Mouse (Mus musculus) adrenal gland, postnatal 10 days (tissue): ENCODE results near the gene Rgsl1. TPM values are rescaled to one million over a fixed set of nuclear protein-coding genes. Genes with fewer than 3 reads are reported as not detected.
"Not testable (repeated sequence)": the region's sequence is repeated elsewhere in the genome, so short reads cannot be mapped to it uniquely, and the experiment has no call there.

Experiments
- DNase-seq: peaks from one replicate; pipeline ENCODE4 v3.0.0; 2021; ENCODE audit warnings: mixed read lengths
- total RNA-seq, 2 experiments: library from RNA; stranded (reverse); gene quantifications; 2 replicates each; pipeline ENCODE4 v1.2.3; 2021

Gene Rgsl1
- total RNA-seq, 2 experiments from 2014 or later = 0.12 TPM; not detected in 1

DNA sequence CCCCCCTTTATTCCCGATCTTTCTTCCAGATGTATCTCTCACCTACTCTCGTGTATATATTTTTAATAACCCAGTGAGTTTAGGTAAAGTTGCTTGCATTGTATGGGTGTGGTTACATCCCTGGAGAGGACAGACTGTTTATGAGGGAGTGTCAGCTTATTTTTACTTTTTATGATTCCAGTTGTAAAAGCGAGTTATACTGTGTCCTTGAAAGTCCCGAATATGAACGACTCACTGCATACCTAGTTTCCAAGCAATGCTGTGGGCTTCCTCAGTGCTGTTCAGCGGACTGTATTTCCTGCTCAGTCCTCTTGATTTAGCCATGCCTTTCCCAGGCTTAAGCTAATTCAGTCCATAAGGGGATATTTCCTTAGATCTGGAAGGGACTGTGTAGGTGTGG lies 68.8 kb downstream of the Rgsl1 start:
- DNase-seq = no peak

- no peak for DNase-seq
These were observed 73.2 kb downstream of the Rgsl1 start for GRCm38 (mm10) chr1:153770776-153771167.

GRCm38 (mm10) chr1:153769998-153770775 lies 73.8 kb downstream of the Rgsl1 start:
- no peak for DNase-seq

- not testable (repeated sequence) for DNase-seq
These were observed 74.4 kb downstream of the Rgsl1 start for GRCm38 (mm10) chr1:153769571-153769970.

DNA sequence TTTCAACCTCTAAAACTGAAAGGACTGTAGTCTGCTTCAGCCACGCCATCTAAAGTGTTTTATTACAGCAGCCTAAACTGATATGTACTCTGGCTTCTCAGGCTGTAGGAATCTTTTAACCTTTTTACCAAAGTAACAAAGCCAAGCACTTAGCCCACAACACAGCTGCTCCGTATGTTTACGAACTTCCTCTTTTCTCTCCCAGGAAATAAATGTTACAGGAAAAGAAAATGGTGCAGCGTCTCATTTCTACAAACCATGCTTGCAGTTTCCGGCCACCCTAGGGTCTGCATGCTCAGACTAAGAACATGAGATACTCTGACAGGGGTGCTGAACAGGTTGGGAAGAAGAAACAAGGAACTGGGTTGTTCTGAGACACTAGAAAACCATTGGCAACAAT lies 75.5 kb downstream of the Rgsl1 start:
- DNase-seq = no peak

- no peak for DNase-seq
These were observed 76.7 kb downstream of the Rgsl1 start for GRCm38 (mm10) chr1:153767281-153767680.

GRCm38 (mm10) chr1:153766298-153766697 lies 77.6 kb downstream of the Rgsl1 start:
- no peak for DNase-seq

GRCm38 (mm10) chr1:153764136-153764535 lies 79.8 kb downstream of the Rgsl1 start:
- DNase-seq = no peak

DNA sequence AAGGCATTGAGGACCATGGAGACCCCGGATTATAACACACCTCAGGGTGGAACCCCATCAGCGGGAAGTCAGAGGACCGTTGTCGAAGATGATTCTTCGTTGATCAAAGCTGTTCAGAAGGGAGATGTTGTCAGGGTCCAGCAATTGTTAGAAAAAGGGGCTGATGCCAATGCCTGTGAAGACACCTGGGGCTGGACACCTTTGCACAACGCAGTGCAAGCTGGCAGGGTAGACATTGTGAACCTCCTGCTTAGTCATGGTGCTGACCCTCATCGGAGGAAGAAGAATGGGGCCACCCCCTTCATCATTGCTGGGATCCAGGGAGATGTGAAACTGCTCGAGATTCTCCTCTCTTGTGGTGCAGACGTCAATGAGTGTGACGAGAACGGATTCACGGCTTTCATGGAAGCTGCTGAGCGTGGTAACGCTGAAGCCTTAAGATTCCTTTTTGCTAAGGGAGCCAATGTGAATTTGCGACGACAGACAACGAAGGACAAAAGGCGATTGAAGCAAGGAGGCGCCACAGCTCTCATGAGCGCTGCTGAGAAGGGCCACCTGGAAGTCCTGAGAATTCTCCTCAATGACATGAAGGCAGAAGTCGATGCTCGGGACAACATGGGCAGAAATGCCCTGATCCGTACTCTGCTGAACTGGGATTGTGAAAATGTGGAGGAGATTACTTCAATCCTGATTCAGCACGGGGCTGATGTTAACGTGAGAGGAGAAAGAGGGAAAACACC lies 90.0 kb downstream of the Rgsl1 start:
- no peak for DNase-seq

DNA sequence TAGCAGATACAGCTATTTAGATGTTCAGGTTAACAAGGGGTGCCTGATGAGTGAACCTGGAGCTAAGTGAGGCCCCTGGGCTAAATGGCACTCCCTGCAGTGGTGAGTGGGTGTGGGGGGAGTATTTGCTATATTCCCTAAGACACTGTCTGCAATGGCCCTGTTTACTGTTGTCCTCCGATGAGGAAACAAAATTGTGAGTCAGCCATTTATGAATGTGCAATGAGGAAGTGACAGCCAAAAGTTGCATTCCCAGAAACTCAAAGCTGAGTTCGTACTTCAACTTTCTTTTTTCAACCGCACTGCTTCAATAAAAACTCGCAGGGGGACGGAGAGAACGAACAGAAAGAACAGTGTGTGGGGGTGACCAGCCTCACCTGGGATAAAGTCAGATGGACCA lies 91.4 kb downstream of the Rgsl1 start:
- DNase-seq = no peak

- DNase-seq = peak; percentile 60
These were observed 92.1 kb downstream of the Rgsl1 start for GRCm38 (mm10) chr1:153751763-153752301.

- DNase-seq = no peak
These were observed 93.9 kb downstream of the Rgsl1 start for GRCm38 (mm10) chr1:153750054-153750453.

GRCm38 (mm10) chr1:153749211-153749801 lies 94.6 kb downstream of the Rgsl1 start, which contains the start of gene Rnasel:
TSS of gene Rnasel (plus strand) at chr1:153749426.
- peak; percentile 79 for DNase-seq

GRCm38 (mm10) chr1:153748549-153748948 lies 95.4 kb downstream of the Rgsl1 start:
- DNase-seq = peak; percentile 79

DNA sequence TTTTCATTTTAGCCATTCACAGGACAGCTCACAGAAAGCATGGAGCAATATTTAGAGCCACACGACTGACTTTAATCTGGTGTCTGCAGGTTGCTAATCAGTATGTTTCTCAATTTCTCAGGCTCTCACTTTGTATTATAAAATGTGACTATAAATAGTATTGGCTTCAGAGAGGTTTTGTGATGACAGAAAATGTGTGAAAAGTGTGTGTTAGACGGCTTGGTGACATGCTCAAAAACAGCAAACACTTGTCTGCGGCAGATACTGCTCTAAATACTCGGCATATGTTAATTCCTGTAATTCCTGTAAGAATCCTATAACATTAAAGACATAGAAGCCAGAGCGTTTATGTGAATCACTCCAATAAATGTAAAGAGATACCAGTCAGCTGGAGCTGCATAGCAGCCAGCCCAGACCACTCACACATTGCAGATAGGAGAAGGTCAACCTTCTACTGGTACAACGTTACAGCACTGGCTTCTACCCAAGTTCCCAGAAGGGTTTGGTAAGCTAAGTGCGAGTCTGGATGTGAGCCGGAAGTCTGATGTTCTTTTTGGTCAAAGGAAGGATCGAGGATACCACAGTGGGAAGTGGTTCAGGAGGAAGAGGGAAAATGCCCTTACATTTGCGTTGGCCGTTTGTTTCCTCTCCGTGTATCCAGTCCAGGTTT lies 95.9 kb downstream of the Rgsl1 start:
- no peak for DNase-seq

DNA sequence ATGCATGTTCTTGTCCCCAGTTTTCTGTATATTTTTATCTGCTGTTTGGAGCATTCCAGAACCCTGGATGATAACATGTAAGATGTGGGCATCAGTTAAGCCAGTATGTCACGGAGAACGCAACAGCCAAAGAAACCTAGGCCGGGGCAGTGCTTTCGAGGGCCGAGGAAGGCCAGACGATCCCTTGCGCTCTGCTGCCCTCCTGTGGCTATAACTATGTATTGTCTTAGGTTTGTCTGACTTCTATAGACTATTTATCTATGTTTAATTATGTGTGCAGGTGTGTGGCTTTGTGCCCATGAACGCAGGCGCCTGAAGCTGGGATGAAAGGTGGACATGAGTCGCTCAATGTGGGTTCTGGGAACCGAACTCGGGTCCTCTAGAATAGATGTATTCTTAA lies 97.2 kb downstream of the Rgsl1 start:
- peak; percentile 86 for DNase-seq

DNA sequence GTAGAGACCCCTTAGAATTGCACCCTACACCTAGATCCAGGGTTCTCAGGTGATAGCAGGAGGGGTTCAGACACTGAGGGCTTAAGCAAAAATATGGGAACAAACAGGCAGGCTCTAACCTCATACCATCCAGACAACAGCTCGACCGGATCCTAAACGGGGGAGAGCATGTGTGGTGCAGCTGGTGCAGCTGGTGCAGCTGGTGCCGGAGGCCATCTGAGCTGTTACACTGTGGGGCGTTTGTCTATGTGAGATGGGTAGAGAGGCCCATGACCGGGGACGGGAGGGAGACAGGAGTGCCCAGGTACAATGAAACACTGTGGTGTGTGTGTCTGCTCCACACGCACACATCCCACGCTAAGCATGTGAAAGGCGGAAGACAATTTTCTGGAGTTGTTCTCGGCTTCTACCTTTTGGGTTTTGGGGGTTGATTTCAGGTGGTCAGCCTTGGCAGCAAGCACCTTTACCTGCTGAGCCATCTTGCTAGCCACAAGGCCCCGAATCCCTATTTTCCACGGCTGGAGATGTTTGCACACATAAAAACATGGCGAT lies 97.7 kb downstream of the Rgsl1 start:
- no peak for DNase-seq

DNA sequence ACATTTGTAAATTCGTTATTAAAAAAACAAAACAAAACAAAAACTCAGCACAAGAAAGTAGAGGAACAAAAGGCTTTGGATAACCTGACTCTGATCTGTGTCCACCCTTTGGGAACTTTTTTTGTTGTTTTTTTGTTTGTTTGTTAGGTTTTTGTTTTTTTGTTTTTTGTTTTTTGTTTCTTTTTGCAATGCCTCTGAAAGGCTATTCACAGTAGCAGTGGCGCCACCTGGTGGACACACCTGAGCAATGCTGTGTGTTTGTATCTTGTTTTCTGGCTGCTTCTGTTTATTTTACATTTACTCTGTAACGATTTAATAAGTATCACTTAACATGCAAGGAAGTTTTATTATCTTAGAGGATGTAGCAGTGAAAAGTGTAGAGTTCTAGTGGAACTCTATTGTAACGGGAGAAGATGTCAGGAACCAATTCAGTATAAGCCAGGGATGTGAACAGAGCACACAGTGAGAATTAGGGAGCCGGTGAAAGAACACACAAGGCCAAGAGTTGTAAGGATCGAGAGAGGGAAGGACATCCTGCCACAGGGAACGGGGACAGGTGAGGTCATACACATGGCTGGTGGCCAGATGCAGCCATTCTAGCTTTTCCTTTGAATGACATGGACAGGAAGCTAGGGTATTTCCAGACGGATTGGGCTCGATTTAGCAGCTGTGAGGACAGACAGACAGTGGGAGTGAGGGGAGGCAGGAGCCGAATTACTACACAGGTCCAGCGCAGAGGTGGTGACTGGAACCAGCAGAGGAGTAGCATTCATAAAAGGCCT lies 101.4 kb downstream of the Rgsl1 start:
- peak; percentile 89 for DNase-seq

- DNase-seq = no peak
These were observed 102.2 kb downstream of the Rgsl1 start for GRCm38 (mm10) chr1:153741551-153742316.

- no peak for DNase-seq
These were observed 103.1 kb downstream of the Rgsl1 start for GRCm38 (mm10) chr1:153740775-153741400.
